Mouse (Mus musculus): ENCODE measurements at regions not wholly inside any gene's neighbourhood (a gene's known extent, or its start where the extent isn't known, plus 50 kb on each side); places are given as distances from the start of the nearest gene placed in this dataset.

DNA sequence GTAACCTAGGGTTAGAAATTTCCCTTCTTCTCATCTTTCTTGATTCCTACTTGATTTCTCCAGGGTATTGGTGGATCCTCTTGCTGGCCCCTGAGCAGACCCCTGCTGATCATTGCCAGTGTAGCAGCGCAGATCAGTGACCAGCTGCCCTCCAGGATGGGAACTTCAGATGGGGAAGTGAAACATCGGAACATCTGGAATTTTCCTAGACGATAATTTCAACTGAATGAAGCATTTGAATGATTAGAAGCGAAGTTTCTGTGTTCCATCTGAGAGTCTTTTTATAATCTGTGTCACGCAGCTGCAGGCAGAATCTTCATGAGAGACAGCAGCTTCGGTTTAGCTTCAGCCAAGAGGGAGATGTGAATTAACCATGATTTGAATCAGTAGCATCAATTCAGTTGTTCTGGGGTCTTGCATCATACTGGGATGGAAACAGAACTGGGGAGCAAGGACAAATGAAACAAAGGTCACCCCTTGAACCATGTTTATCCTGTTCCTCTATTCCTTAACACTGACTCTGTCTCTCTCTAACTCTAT lies 57.8 kb upstream of the Ddit4l start:
- no peak for DNase-seq

DNA sequence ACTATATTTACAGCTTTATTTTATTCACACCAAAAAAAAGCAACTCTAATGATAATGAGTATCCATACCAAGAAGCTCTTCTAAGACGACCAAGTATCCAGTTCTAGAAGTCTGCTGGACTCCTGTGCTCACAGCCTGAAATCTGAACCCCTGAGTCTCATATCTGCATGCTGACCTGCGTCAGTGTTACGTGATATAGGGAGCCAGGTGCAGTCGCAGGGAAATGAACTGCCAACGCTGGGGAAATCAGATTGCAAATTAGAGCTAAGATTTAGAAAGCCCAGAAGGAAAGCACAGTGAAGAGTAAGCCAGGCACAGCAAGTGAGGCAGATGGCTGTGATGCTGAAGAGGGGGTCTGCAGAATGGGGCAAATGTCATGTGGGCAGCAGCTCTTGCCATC lies 57.1 kb upstream of the Ddit4l start:
- DNase-seq = no peak

DNA sequence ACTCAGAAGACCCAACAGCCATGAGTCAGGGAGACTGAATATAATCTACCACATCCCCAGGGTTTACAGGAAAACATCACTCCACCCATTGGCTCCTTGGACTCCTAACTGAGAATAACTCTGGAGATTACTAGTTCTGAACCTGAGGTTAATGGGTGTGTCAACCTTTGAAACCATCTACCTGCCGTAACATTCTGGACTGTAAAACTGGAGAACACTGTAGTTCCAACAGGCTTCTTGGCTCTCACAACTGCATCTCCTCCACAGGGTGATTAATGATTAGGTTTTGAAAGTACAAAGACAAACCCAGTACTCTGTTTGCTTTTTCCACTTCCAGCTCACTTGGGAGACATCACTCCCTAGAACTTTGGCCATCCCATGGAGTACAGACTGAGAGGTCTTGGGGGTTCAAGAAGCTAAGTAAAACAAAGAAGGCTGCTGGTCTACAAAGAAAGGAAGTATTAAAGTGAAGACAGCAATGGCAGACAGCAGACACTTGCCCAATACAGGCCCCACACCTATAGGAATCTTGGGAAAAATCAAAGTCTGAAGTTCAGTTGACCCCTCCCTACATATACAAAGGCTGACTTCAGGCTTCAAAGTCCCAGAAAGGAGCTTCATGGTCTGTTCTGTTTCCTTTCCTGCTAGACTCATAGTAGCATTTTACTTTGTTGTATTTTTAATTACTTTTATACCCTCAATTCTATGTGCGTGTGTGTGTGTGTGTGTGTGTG lies 52.7 kb upstream of the Ddit4l start:
- no peak for DNase-seq

All from adrenal gland, postnatal 10 days (tissue).